Mouse (Mus musculus) hindbrain, embryonic 11.5 days (tissue): ENCODE measurements around the gene Dclk1. TPM values are rescaled to one million over a fixed set of nuclear protein-coding genes. Genes with fewer than 3 reads are reported as not detected.

Source experiments
- ATAC-seq: fragments of 200-750 bp; cut with Nextera tagmentation; 2 replicates; pipeline ENCODE4 v1.8.0; 2017; ENCODE audit warnings: mild to moderate bottlenecking, moderate TSS enrichment, moderate library complexity; ENCODE audit not compliant: low FRiP score
- DNase-seq: peaks from one replicate; pipeline ENCODE4 v3.0.0-alpha.2; 2015; ENCODE audit warnings: low spot score
- H3K27ac ChIP-seq: fragments of 300-500 bp; sonication (generic); 2 replicates; pipeline ENCODE4 v1.5.1; 2014; ENCODE audit warnings: mild to moderate bottlenecking, low read depth, low read length
- H3K27me3 ChIP-seq: fragments of 300-500 bp; sonication (generic); 2 replicates; pipeline ENCODE4 v1.6.1; 2014; ENCODE audit warnings: mild to moderate bottlenecking, low read length, moderate library complexity, mixed read lengths; ENCODE audit not compliant: control insufficient read depth, insufficient read depth
- H3K36me3 ChIP-seq: fragments of 300-500 bp; sonication (generic); 2 replicates; pipeline ENCODE4 v1.6.1; 2014; ENCODE audit warnings: mild to moderate bottlenecking, low read length, moderate library complexity, mixed read lengths; ENCODE audit not compliant: control insufficient read depth, insufficient read depth
- H3K4me1 ChIP-seq: fragments of 300-500 bp; sonication (generic); replicated peaks from 2 replicates; pipeline ENCODE4 v1.6.1; 2014; ENCODE audit warnings: low read length, mixed read lengths; ENCODE audit not compliant: control insufficient read depth, insufficient read depth
- H3K4me2 ChIP-seq: fragments of 300-500 bp; sonication (generic); replicated peaks from 2 replicates; pipeline ENCODE4 v1.6.1; 2014; ENCODE audit warnings: mild to moderate bottlenecking, low read depth, low read length
- H3K4me3 ChIP-seq: fragments of 300-500 bp; sonication (generic); 2 replicates; pipeline ENCODE4 v1.5.1; 2014; ENCODE audit warnings: low read depth, low read length
- H3K9ac ChIP-seq: fragments of 300-500 bp; sonication (generic); 2 replicates; pipeline ENCODE4 v1.6.1; 2014; ENCODE audit warnings: low read depth, low read length
- H3K9me3 ChIP-seq: fragments of 300-500 bp; sonication (generic); 2 replicates; pipeline ENCODE4 v1.6.1; 2016; ENCODE audit warnings: low read length; ENCODE audit not compliant: control insufficient read depth
- WGBS: fragments of 180-500 bp; shearing (Covaris S2); extraction: QIAGEN DNeasy Blood & Tissue Kit; methylation state at CpG from one replicate; pipeline ENCODE4 v1.1.7; 2014; 5-methylcytosine and 5-hydroxymethylcytosine counted together
- polyA plus RNA-seq: library from polyadenylated mRNA; unstranded; fragments of >200 nt; fragmentation: Nextera tagmentation; extraction: Ambion mirVana; gene quantifications from 2 replicates; pipeline ENCODE4 v1.2.1, GENCODE M21; 2014

Gene Dclk1
- polyA plus RNA-seq, 1 experiment from 2014 or later, result 94.8 TPM

GRCm38 (mm10) chr3:55547106-55547505 is 304.9 kb downstream of the Dclk1 start:
- ATAC-seq, result no peak
- WGBS, result 70% methylated on average over 2 of the region's 2 CpGs
- no peak for DNase-seq

DNA sequence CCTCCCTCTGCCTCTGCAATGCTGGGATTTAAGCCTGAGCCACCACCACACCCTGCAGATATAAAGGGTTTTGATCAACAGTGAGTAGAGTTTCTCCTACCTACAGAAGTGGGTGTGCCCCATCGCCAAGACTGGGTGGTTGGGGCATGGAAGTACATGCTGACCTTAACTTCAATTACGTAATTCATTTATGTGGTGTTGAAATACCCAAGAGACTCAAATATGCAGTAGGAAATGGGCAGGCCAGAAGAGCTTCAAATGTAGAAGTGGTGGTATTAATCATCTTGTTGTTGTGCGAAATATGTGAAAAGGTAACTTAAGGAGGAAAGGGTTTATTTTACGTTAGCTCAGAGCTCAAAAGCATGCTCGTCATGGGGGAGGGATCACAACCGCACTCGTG is 307.2 kb downstream of the Dclk1 start:
- no peaks in the 10 kb centered on the region for H3K9me3 ChIP-seq

More at GRCm38 (mm10) chr3:55547106-55547505, 304.9 kb downstream of the Dclk1 start:
- Histone ChIP-seq H3K9me3 (no peaks in the 10 kb centered on the region), H3K9ac (no peak overlapping the region), H3K4me1 (0 out of 2 replicates have a peak, but pooled peaks cover 2% of the 10 kb centered on the region), H3K4me3 (no peak overlapping the region), H3K27me3 (no peaks in the 10 kb centered on the region), H3K36me3 (no peaks in the 10 kb centered on the region), H3K27ac (no peak overlapping the region), H3K4me2 (no peak overlapping the region)

DNA sequence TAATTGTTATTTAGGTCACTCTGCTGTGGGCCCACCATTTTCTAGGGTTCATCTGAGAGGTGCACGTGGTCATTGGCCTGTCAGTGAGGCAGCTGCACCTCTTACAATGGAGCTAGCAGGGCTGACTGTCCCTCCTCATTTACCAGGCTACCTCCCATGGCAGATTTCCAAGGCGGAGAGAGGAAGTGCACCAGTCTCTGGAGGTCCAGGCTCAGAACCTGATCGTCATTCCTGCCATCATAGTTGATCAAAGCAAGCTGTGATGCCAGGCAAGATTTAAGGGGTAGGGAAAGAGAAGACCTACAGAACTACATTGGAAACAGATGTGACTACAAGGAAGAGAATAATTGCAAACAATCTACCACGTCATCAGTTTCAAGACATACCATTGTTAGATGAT is 308.8 kb downstream of the Dclk1 start:
- H3K27me3 ChIP-seq, result no peaks in the 10 kb centered on the region

More for the DNA sequence above, 307.2 kb downstream of the Dclk1 start:
- Histone ChIP-seq H3K36me3 (no peaks in the 10 kb centered on the region), H3K27ac (no peak overlapping the region), H3K9ac (no peak overlapping the region), H3K4me2 (no peak overlapping the region), H3K4me1 (0 out of 2 replicates have a peak, but pooled peaks cover under 1% of the 10 kb centered on the region), H3K4me3 (no peak overlapping the region), H3K27me3 (no peaks in the 10 kb centered on the region)
- WGBS, result 88% methylated on average over 7 of the region's 7 CpGs
- DNase-seq (no peak), ATAC-seq (no peak)

DNA sequence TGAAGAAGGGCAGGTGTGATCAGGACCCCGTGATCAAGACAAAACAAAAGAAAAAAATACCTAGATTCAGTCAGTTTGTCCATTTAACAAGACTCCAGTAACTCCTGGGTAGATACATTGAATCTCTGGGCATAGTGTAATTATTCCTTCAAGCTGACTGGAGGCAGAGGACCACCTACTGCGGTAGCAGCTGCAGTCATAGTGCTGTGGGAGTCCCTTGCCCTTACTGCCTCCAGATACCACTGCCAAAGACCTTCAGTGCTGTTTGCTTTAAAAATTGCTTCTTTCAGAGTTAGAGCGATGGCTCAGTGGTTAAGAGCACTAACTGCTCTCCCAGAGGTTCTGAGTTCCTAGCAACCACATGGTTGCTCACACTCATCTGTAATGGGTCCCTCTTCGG is 309.7 kb downstream of the Dclk1 start:
- DNase-seq (no peak), ATAC-seq (no peak)
- Histone ChIP-seq H3K4me2 (no peak overlapping the region), H3K4me1 (no peaks in the 10 kb centered on the region), H3K27ac (no peak overlapping the region), H3K4me3 (no peak overlapping the region), H3K36me3 (no peaks in the 10 kb centered on the region), H3K27me3 (no peaks in the 10 kb centered on the region), H3K9me3 (no peaks in the 10 kb centered on the region), H3K9ac (no peak overlapping the region)
- WGBS, result 85% methylated on average over 4 of the region's 4 CpGs

More for the DNA sequence above, 308.8 kb downstream of the Dclk1 start:
- H3K4me1 ChIP-seq, result no peaks in the 10 kb centered on the region
- ATAC-seq (no peak), DNase-seq (no peak)
- no peak overlapping the region for H3K4me2 ChIP-seq
- H3K36me3 ChIP-seq, result no peaks in the 10 kb centered on the region
- H3K9ac ChIP-seq, result no peak overlapping the region
- no peak overlapping the region for H3K4me3 ChIP-seq
- H3K27ac ChIP-seq, result no peak overlapping the region
- 68% methylated on average over 4 of the region's 4 CpGs for WGBS
- H3K9me3 ChIP-seq, result no peaks in the 10 kb centered on the region

DNA sequence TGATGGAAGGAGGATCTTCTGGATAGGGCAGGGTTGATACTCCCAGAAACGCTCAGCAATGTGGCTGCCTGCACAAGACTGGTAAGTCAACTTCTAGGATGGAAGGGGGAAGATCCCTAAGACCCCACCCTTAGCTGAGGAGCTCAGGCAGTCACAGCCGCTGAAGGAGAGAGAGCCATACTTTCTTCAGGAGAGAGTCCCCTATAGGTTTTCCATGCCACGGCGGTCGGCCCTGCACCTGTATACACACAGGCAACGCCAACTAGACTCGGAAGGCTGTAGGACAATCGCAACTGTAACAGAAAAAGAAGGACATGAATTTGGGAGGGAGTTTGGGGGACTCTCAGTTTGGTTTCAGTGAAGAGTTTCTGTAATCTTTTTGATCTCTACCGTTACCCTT is 310.9 kb downstream of the Dclk1 start:
- Histone ChIP-seq H3K9ac (no peak overlapping the region), H3K36me3 (no peaks in the 10 kb centered on the region), H3K4me3 (no peak overlapping the region), H3K27ac (no peak overlapping the region), H3K4me2 (no peak overlapping the region), H3K27me3 (no peaks in the 10 kb centered on the region), H3K4me1 (no peaks in the 10 kb centered on the region), H3K9me3 (no peaks in the 10 kb centered on the region)
- 92% methylated on average over 9 of the region's 9 CpGs for WGBS
- no peak for ATAC-seq
- DNase-seq, result no peak

- Histone ChIP-seq H3K36me3 (no peaks in the 10 kb centered on the region), H3K4me2 (no peak overlapping the region), H3K9ac (no peak overlapping the region), H3K27ac (no peak overlapping the region), H3K9me3 (no peaks in the 10 kb centered on the region), H3K4me1 (no peaks in the 10 kb centered on the region), H3K4me3 (no peak overlapping the region), H3K27me3 (no peaks in the 10 kb centered on the region)
- DNase-seq (no peak), ATAC-seq (no peak)
- WGBS, result 78% methylated on average over 6 of the region's 6 CpGs
Observed at GRCm38 (mm10) chr3:55555848-55556247, 313.7 kb downstream of the Dclk1 start.

- ATAC-seq, result no peak
- Histone ChIP-seq H3K27ac (no peak overlapping the region), H3K27me3 (no peaks in the 10 kb centered on the region), H3K9me3 (no peaks in the 10 kb centered on the region), H3K4me3 (no peak overlapping the region), H3K9ac (no peak overlapping the region), H3K4me2 (no peak overlapping the region), H3K36me3 (no peaks in the 10 kb centered on the region), H3K4me1 (no peaks in the 10 kb centered on the region)
- 70% methylated on average over 1 of the region's 1 CpGs for WGBS
- no peak for DNase-seq
Observed at GRCm38 (mm10) chr3:55558570-55558969, 316.4 kb downstream of the Dclk1 start.

DNA sequence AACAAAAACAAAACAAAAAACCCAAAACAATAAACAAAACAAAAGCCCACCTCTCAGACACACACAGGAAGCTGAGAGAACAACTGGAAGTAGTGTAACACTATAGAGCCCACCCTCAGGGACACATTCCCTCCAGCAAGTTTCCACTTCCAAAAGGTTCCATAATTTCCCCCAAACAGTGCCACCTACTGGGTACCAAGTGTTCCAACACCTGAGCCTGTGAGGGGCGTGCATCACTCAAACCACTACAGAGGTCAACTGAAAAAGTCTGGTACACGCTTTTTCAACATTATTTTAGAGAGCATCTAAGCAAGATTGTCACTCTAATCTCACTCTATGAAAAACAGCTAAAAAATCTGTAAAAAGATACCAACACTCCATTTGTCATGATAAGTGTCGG is 325.3 kb downstream of the Dclk1 start:
- 91% methylated on average over 3 of the region's 3 CpGs for WGBS
- H3K4me1 ChIP-seq, result no peaks in the 10 kb centered on the region
- no peak for DNase-seq

GRCm38 (mm10) chr3:55569539-55569938 is 327.4 kb downstream of the Dclk1 start:
- Histone ChIP-seq H3K36me3 (no peaks in the 10 kb centered on the region), H3K4me3 (no peak overlapping the region), H3K9me3 (no peaks in the 10 kb centered on the region), H3K4me1 (no peaks in the 10 kb centered on the region), H3K9ac (no peak overlapping the region), H3K27me3 (no peaks in the 10 kb centered on the region), H3K4me2 (no peak overlapping the region), H3K27ac (no peak overlapping the region)
- ATAC-seq, result no peak
- no peak for DNase-seq
- 82% methylated on average over 10 of the region's 10 CpGs for WGBS

More for the DNA sequence above, 325.3 kb downstream of the Dclk1 start:
- Histone ChIP-seq H3K4me2 (no peak overlapping the region), H3K27ac (no peak overlapping the region), H3K9me3 (no peaks in the 10 kb centered on the region), H3K4me3 (no peak overlapping the region), H3K27me3 (no peaks in the 10 kb centered on the region), H3K36me3 (no peaks in the 10 kb centered on the region), H3K9ac (no peak overlapping the region)
- ATAC-seq, result no peak
